Mouse (Mus musculus): ENCODE data around the gene Crebzf.

Crebzf gene

DNA sequence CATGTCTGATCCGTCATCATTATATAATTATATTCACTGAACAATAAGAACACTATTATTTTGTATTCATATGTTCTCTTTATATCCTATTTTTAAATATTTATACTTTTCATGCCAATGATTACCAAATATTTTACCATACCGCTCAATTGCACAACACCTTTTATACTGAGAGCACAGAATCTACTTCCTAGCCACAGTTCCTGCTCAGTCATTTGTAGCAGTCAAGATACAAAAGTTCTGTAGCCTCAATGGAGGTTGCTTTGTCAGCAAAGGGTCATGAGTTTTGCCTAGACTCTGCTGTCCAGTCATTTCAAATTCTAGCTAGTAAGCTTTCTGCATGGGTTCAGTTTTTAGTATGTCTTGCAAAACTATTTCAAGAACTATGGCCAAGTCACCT lies 40.1 kb downstream of the Crebzf start:
- no peak for DNase-seq
